Mouse (Mus musculus) C2C12 (cell line): ENCODE data around the gene Inpp5a. TPM values are rescaled to one million over a fixed set of nuclear protein-coding genes. Genes with fewer than 3 reads are reported as not detected.

Experiments
- H3K27me3 ChIP-seq: one replicate; pipeline ENCODE4 v1.6.1; 2011; ENCODE audit not compliant: control insufficient read depth, insufficient read depth, insufficient read length
- H3K36me3 ChIP-seq: one replicate; pipeline ENCODE4 v1.6.1; 2011; ENCODE audit not compliant: control insufficient read depth, insufficient read depth
- H3K4me3 ChIP-seq: one replicate; pipeline ENCODE4 v1.5.1; 2011; ENCODE audit warnings: mild to moderate bottlenecking, control low read depth; ENCODE audit not compliant: poor library complexity, insufficient read depth, severe bottlenecking
- H3K79me2 ChIP-seq: one replicate; pipeline ENCODE4 v1.6.1; 2011; ENCODE audit not compliant: control insufficient read depth, insufficient read depth
- H3K79me3 ChIP-seq: one replicate; pipeline ENCODE4 v1.6.1; 2011; ENCODE audit warnings: low read depth, control low read depth
- H3ac ChIP-seq: one replicate; pipeline ENCODE3; 2011; ENCODE audit warnings: low read depth; ENCODE audit not compliant: control insufficient read depth, insufficient read length
- CEBPB ChIP-seq: IDR thresholded peaks from one replicate; pipeline ENCODE4 v1.6.1; 2011; ENCODE audit warnings: low read depth, mild to moderate bottlenecking, control low read depth, moderate library complexity
- CTCF ChIP-seq: IDR thresholded peaks from one replicate; pipeline ENCODE4 v1.5.1; 2011; ENCODE audit not compliant: control insufficient read depth, insufficient read depth, insufficient read length
- FOSL1 ChIP-seq: IDR thresholded peaks from one replicate; pipeline ENCODE4 v1.8.0; 2011; ENCODE audit warnings: mild to moderate bottlenecking, low read length; ENCODE audit not compliant: poor library complexity, insufficient read depth, severe bottlenecking
- MAX ChIP-seq: IDR thresholded peaks from one replicate; pipeline ENCODE4 v1.6.1; 2011; ENCODE audit warnings: mild to moderate bottlenecking, control low read depth
- MYOD1 ChIP-seq: IDR thresholded peaks from one replicate; pipeline ENCODE4 v1.6.1; 2011; ENCODE audit warnings: low read depth; ENCODE audit not compliant: control insufficient read depth, insufficient read length
- MYOG ChIP-seq: IDR thresholded peaks from one replicate; pipeline ENCODE4 v1.6.1; 2011; ENCODE audit not compliant: control insufficient read depth, insufficient read length; ENCODE audit errors: extremely low read depth
- USF1 ChIP-seq: IDR thresholded peaks from one replicate; pipeline ENCODE4 v1.6.1; 2011; ENCODE audit warnings: low read depth, mild to moderate bottlenecking, control low read depth, moderate library complexity
- polyA plus RNA-seq: library from polyadenylated mRNA; unstranded; fragments of >200 nt; fragmentation: generic; extraction: Trizol; gene quantifications from one replicate; pipeline ENCODE4 v1.2.1, GENCODE M21; 2012; ENCODE audit warnings: missing spikeins

Gene Inpp5a
- polyA plus RNA-seq, 1 experiment: 22.7 TPM

GRCm38 (mm10) chr7:139550086-139550783, 161.3 kb downstream of the Inpp5a start:
- Histone ChIP-seq H3K27me3 (no peaks in the 10 kb centered on the region), H3K4me3 (no peak overlapping the region), H3ac (no peak overlapping the region), H3K79me3 (no peaks in the 10 kb centered on the region), H3K36me3 (no peaks in the 10 kb centered on the region), H3K79me2 (no peaks in the 10 kb centered on the region)
- TF ChIP-seq CTCF (no peak), CEBPB (no peak), USF1 (no peak), MAX (no peak), MYOG (no peak), MYOD1 (no peak), FOSL1 (no peak)

DNA sequence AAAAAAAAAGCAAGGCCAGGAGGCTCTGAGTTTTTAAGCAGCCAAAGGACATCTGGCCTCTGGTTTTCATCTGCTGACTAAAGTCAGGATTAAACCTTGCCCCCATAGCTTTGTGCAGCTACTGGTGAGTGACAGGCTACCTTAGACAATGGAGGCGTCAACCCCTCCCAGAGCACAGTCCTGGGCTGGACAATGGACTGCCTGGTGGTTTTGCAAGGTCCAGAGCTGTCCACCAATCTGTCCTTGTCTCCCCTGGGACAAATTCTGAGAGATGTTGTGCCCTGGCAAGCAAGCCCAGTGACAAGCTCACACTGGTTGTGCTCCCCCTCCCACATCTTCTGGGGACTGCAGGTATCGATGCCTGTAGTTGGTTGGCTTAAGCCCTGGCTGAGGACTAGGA, 162.6 kb downstream of the Inpp5a start:
- no peak overlapping the region for H3ac ChIP-seq
- H3K36me3 ChIP-seq: no peaks in the 10 kb centered on the region
- no peaks in the 10 kb centered on the region for H3K79me3 ChIP-seq
- no peaks in the 10 kb centered on the region for H3K27me3 ChIP-seq
- H3K4me3 ChIP-seq: no peak overlapping the region
- H3K79me2 ChIP-seq: no peaks in the 10 kb centered on the region
- TF ChIP-seq CEBPB (no peak), MYOD1 (no peak), USF1 (no peak), CTCF (no peak), MAX (no peak), MYOG (no peak)

- Histone ChIP-seq H3ac (no peak overlapping the region), H3K79me2 (no peaks in the 10 kb centered on the region), H3K79me3 (no peaks in the 10 kb centered on the region), H3K4me3 (no peak overlapping the region), H3K27me3 (no peaks in the 10 kb centered on the region), H3K36me3 (no peaks in the 10 kb centered on the region)
- no peak for TF ChIP-seq MAX
- TF ChIP-seq USF1: no peak
- TF ChIP-seq CEBPB: no peak
- TF ChIP-seq CTCF: no peak
- no peak for TF ChIP-seq FOSL1
- peak; percentile 68 for TF ChIP-seq MYOD1
Observed at GRCm38 (mm10) chr7:139556331-139556730, 167.4 kb downstream of the Inpp5a start.

- Histone ChIP-seq H3ac (no peak overlapping the region), H3K36me3 (no peaks in the 10 kb centered on the region), H3K4me3 (no peak overlapping the region), H3K27me3 (no peaks in the 10 kb centered on the region), H3K79me2 (no peaks in the 10 kb centered on the region), H3K79me3 (no peaks in the 10 kb centered on the region)
- no peak for TF ChIP-seq MYOG
- no peak for TF ChIP-seq CEBPB
- no peak for TF ChIP-seq MYOD1
- no peak for TF ChIP-seq CTCF
- no peak for TF ChIP-seq FOSL1
- TF ChIP-seq USF1: no peak
Observed at GRCm38 (mm10) chr7:139556746-139557526, 168.0 kb downstream of the Inpp5a start.

DNA sequence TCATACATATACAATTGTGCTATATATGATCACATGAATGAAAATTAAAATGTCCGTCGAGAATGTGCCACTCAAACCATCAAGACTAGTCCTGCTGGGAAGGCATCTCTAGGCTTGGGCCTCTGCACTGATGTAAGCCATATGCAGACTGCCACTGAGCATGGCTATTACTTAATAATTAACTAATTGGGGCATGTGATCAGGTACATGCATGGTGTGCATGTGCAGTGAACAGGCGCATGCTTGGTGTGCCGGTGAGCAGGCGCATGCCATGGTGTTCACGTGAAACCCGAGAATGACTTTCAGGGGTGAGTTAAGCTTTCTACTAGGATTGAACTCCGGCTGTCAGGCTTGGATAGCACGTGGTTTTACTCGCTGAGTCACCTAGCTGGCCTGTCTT, 170.8 kb downstream of the Inpp5a start:
- H3K4me3 ChIP-seq: no peak overlapping the region
- no peaks in the 10 kb centered on the region for H3K36me3 ChIP-seq
- no peaks in the 10 kb centered on the region for H3K79me3 ChIP-seq
- H3ac ChIP-seq: no peak overlapping the region
- H3K27me3 ChIP-seq: no peaks in the 10 kb centered on the region
- TF ChIP-seq MYOD1: no peak
- no peak for TF ChIP-seq CEBPB
- TF ChIP-seq CTCF: no peak
- TF ChIP-seq FOSL1: no peak
- TF ChIP-seq MYOG: no peak
- TF ChIP-seq MAX: no peak
- TF ChIP-seq USF1: no peak
- no peaks in the 10 kb centered on the region for H3K79me2 ChIP-seq

DNA sequence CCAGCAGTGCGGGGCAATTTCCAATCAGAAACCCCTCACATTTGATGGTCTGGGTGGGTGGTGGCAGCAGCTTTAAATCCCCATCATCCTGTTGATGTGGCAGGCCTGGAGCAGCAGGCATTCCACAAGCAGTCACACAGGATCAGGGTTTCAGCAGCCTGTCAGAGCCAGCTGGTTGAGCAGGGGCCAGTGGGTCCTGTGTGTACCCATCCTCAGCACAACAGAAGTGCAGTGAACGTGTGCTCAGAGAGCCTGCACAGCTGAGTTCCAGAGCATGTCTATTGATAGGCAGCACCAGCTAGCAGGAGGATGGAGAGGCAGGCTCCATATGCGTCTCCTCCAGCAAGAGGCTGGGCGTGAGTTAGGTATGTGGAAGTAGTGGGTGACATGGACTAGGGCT, 174.5 kb downstream of the Inpp5a start:
- H3K27me3 ChIP-seq: no peaks in the 10 kb centered on the region
- TF ChIP-seq MYOG (no peak), MYOD1 (no peak), CEBPB (no peak), CTCF (no peak), FOSL1 (no peak), USF1 (no peak), MAX (no peak)
- H3ac ChIP-seq: no peak overlapping the region
- no peak overlapping the region for H3K4me3 ChIP-seq
- no peaks in the 10 kb centered on the region for H3K79me3 ChIP-seq
- no peaks in the 10 kb centered on the region for H3K36me3 ChIP-seq
- no peaks in the 10 kb centered on the region for H3K79me2 ChIP-seq
